Comparison of ENCODE assay signal across 9 mouse cellular contexts in the genomic region with DNA sequence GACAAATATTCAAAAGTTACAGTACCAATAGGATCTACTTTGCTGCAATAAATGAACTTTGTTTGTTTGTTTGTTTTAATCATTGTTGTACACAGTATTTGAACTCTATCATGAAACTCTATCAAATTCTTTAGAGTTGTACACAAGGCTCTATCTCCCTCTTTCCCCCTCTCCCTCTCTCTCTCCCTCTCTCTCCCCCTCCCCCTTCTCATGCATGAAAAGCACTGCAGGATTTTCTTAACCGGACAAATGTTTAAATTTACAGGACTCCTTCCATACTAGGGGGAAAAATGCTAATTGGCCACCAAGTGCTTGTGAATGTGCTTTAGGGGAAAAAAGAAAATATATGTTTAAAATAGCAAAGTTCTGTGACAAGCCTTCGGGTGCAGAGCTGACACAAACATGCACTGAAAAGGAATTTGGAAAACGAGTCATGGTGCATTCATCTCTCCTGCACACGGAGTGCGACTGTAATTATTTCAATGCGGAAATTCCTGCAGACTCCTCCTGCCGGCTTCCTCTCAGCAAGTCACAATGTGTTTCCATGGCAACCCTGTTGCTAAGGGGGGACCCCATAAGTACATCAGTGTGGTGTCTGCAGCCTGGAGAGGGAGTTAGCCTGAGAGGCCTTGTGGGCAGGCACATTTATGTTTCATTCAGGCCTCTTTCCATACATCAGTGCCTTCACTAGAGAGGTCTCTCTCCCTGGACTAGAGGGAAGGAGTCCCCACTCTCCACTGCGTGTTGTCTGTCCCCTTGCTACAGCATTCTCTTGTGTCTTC. TPM values are rescaled to one million over a fixed set of nuclear protein-coding genes. Genes with fewer than 3 reads are reported as not detected.
DNase-seq lines count a peak whose midpoint lies in the region; ATAC-seq and TF ChIP-seq lines count a peak whose summit lies in the region.
"Had no signal": no experiment of that assay in that cellular context is flagged by ENCODE, and none has a peak within 500 bp of the region (broad histone marks: within the 10 kb centered on the region; RNA-seq: fewer than 3 reads in every experiment).

No protein-coding gene starts in this region.

- TF ChIP-seq CTCF in lung, embryonic 14.5 days (IDR thresholded peaks at IDR 0.05; ENCODE audit: low read depth): no peak

- H3K27ac ChIP-seq in lung, embryonic 14.5 days (ENCODE audit: low read depth): no peak overlapping the region
- H3K27ac ChIP-seq in limb, embryonic 15.5 days: no peak overlapping the region

- peak; percentile 79 for DNase-seq in lung, embryonic 14.5 days
- DNase-seq in lung, postnatal 14 days: no peak
- DNase-seq in frontal cortex, adult 2 months (ENCODE audit: extremely low spot score in 1 of 2, low spot score in 1 of 2): peak; percentile 41 to 72
- peak; percentile 56 to 57 for DNase-seq in right cerebral cortex, postnatal 36 days (ENCODE audit: low spot score in 2 of 2)
- no peak for DNase-seq in ovary, postnatal 10 days (ENCODE audit: low spot score)
- no peak for DNase-seq in adrenal gland, postnatal 10 days
- DNase-seq in adrenal gland, adult 18-20 months (ENCODE audit: low spot score in 2 of 2): no peak

- 0 out of 2 replicates have a peak overlapping the region, but pooled peaks have one; percentile 4 for H3K4me2 ChIP-seq in lung, embryonic 14.5 days
- 0 out of 2 replicates have a peak overlapping the region, but pooled peaks have one; percentile 1 for H3K4me2 ChIP-seq in limb, embryonic 15.5 days

- no peaks in the 10 kb centered on the region for H3K9me3 ChIP-seq in lung, embryonic 14.5 days (ENCODE audit: low read depth, low read length)
- no peaks in the 10 kb centered on the region for H3K9me3 ChIP-seq in limb, embryonic 15.5 days

- ATAC-seq in lung, embryonic 14.5 days (ENCODE audit: insufficient read depth): peak; percentile 62
- ATAC-seq in limb, embryonic 15.5 days (ENCODE audit: insufficient number of reproducible peaks, low FRiP score, low TSS enrichment, low read depth): no peak

- no peaks in the 10 kb centered on the region for H3K27me3 ChIP-seq in lung, embryonic 14.5 days (ENCODE audit: insufficient read depth, low read length)
- H3K27me3 ChIP-seq in limb, embryonic 15.5 days: no peaks in the 10 kb centered on the region

- no peak overlapping the region for H3K9ac ChIP-seq in lung, embryonic 14.5 days
- no peak overlapping the region for H3K9ac ChIP-seq in limb, embryonic 15.5 days

- H3K4me1 ChIP-seq in lung, embryonic 14.5 days (ENCODE audit: insufficient read depth): no peaks in the 10 kb centered on the region; the same call in 1 of the 2 replicates
- H3K4me1 ChIP-seq in limb, embryonic 15.5 days: peaks cover 6% of the 10 kb centered on the region; the same call in 1 of the 2 replicates

- WGBS in lung, embryonic 14.5 days: 6% methylated on average over 8 of the region's 8 CpGs
- WGBS in limb, embryonic 15.5 days: 5% methylated on average over 8 of the region's 8 CpGs

- H3K4me3 ChIP-seq in lung, embryonic 14.5 days (ENCODE audit: low read depth, low read length): no peak overlapping the region
- H3K4me3 ChIP-seq in limb, embryonic 15.5 days: no peak overlapping the region

- H3K36me3 ChIP-seq in lung, embryonic 14.5 days (ENCODE audit: insufficient read depth): no peaks in the 10 kb centered on the region
- H3K36me3 ChIP-seq in limb, embryonic 15.5 days: no peaks in the 10 kb centered on the region

RNA-seq across cellular contexts. Expression of gene Shc3, which starts 11.2 kb away (rescaled TPM):
- polyA plus RNA-seq in lung, embryonic 14.5 days (2014; fragmentation: Nextera tagmentation; extraction: Ambion mirVana): not detected in 2 replicates
- 70.4 and 71.6 TPM in 2 replicates for polyA plus RNA-seq in frontal cortex, adult 2 months (2012; rRNA removed)
- polyA plus RNA-seq in limb, embryonic 15.5 days (2015; fragmentation: Nextera tagmentation; extraction: Ambion mirVana): 0.45 and 0.90 TPM in 2 replicates
- 1 to 10 TPM; 1.4 to 4.5 TPM for total RNA-seq in adrenal gland, postnatal 10 days (2021)
- 1 to 10 TPM in 1 of 2 experiments, under 1 TPM in 1; 0.83 to 1.3 TPM for total RNA-seq in adrenal gland, adult 18-20 months (2021)
- total RNA-seq: neutrophil, adult 5-6 weeks had no signal

Comparison
In these comparisons a context has a peak if more than half of its experiments do, and no peak if none do; other contexts are left out.
1. DNase-seq: peak in lung, embryonic 14.5 days (single experiment), frontal cortex, adult 2 months (2 of 2) and right cerebral cortex, postnatal 36 days (2 of 2); none in lung, postnatal 14 days (single experiment), ovary, postnatal 10 days (single experiment), adrenal gland, postnatal 10 days (single experiment) and adrenal gland, adult 18-20 months (0 of 2).
2. RNA of gene Shc3, which starts 11.2 kb away (polyA plus RNA-seq): 70.4 to 71.6 TPM in frontal cortex, adult 2 months; 0.45 to 0.90 TPM in limb, embryonic 15.5 days and not detected in lung, embryonic 14.5 days; every median in the first group is over 10 times any median in the second.